Mouse (Mus musculus): ENCODE measurements around the gene Mrnip. TPM values are rescaled to one million over a fixed set of nuclear protein-coding genes. Genes with fewer than 3 reads are reported as not detected.
"Not testable (repeated sequence)": the region's sequence is repeated elsewhere in the genome, so short reads cannot be mapped to it uniquely, and the experiment has no call there.

Gene Mrnip
- polyA plus RNA-seq (2015; fragmentation: Nextera tagmentation; extraction: Ambion mirVana) = 15.5 and 16.2 TPM in 2 replicates

DNA sequence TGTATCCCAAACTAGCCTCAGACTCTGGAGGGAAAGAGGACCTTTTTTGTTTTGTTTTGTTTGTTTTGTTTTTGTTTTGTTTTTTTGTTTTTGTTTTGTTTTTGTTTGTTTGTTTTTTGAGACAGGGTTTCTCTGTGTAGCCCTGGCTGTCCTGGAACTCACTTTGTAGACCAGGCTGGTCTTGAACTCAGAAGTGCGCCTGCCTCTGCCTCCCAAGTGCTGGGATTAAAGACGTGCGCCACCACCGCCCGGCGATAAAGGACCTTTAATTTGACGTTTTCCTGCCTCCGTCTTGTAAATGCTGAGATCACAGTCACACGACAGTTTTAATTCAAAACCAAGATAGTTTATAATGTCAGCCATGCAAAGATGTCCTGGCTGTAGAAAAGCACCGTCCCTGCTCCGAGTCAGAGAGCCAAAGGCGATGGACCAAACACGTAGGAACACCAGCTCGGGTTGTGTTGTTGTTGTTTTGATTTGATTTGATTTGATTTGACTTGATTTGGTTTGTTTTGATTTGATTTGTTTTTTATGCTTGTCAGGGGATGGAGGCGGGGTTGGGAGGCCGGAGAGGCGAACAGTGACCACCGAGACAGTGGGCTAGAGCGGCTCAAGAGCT lies at the start of gene Mrnip:
Gene Mrnip, plus strand, starts transcription at position 334 of the 619 bp plus-strand sequence.
- ATAC-seq (ENCODE audit: insufficient number of reproducible peaks, low FRiP score, low TSS enrichment, low read depth) = peak; percentile 17; the same call in 1 of the 2 replicates
- H3K4me3 ChIP-seq = peak within 1 kb of the TSS; percentile 68
- not testable (repeated sequence) for H3K27me3 ChIP-seq, H3K9me3 ChIP-seq, H3K4me1 ChIP-seq
- H3K27ac ChIP-seq = peak within 1 kb of the TSS; percentile 62
- H3K36me3 ChIP-seq = peaks cover 48% of the 10 kb centered on the region
- H3K4me2 ChIP-seq = peak within 1 kb of the TSS; percentile 72
- peak within 1 kb of the TSS; percentile 65 for H3K9ac ChIP-seq
- WGBS = 6% methylated on average over 19 of the region's 19 CpGs

DNA sequence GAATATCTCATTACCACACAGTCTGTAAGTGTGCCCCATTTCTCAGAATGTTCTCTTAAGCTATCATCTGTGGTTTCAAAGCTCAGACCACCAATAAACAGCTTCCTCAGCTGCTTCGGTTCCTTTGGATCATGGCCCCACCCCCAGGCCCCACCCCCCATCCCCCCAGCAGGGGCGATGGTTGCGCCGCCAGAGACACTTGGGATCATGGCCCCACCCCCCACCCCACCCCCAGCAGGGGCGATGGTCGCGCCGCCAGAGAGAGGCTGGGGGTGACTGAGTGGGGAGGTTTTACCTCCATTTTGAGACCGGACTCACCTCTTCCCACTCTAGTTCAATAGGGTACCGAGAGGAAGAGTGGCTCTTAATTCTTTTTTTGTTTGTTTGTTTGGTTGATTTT lies 46.5 kb upstream of the Mrnip start:
- H3K9ac ChIP-seq = no peak overlapping the region
- no peak overlapping the region for H3K27ac ChIP-seq
- H3K9me3 ChIP-seq = no peaks in the 10 kb centered on the region
- ATAC-seq (ENCODE audit: insufficient number of reproducible peaks, low FRiP score, low TSS enrichment, low read depth) = no peak
- peaks cover 3% of the 10 kb centered on the region; the same call in 1 of the 2 replicates for H3K36me3 ChIP-seq
- H3K4me3 ChIP-seq = 0 out of 2 replicates have a peak overlapping the region, but pooled peaks have one; percentile 5
- H3K4me1 ChIP-seq = peaks cover 19% of the 10 kb centered on the region
- H3K27me3 ChIP-seq = no peaks in the 10 kb centered on the region
- WGBS = 6% methylated on average over 10 of the region's 10 CpGs
- peak overlapping the region; percentile 32 for H3K4me2 ChIP-seq

DNA sequence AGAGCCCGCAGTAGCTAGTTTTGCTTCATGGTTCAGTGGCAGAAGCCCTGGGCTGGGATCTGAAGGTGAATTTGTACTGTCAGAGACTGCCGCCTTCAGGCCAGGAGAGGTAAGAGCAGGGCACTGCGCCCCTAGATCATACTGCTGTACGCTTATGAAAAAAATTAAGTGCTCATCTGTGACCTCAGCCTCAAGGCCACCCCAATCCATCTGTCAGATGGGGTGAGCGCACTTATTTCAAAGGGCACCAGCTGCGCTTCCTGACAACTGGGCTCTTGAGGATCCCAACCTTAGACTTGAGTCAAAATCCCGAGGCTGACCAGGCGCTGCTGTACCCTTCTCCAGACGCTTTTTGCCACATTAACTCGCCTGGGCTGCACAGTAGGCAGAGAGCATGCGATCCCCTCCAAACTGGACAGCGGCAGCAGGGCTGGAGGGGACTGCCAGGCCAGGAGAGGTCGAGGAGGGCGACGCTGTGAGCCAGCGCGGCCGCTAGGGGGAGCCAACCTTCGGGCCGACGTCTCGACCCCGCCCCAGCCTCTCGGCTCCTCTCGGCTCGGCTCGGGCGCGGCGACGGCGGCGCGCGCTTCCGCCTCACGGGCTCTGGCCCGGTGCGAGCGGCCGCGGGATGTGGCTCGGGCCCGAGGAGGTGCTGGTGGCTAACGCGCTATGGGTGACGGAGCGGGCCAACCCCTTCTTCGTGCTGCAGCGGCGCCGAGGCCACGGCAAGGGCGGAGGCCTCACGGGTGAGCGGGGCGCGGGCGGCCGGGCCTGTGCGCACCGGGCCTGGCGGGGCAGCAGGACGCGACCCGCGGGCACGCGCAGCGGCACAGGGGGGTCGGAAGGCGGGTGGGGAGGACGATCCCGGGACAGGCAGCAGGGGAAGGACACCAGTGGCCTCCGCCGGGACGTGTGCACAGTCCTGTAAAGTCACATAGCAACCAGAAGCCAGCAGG lies 43.2 kb upstream of the Mrnip start, which contains the start of gene Tbc1d9b:
Gene Tbc1d9b, plus strand, starts transcription at position 586 of the 956 bp plus-strand sequence.
- peak within 1 kb of the TSS; percentile 84 for H3K4me3 ChIP-seq
- H3K9me3 ChIP-seq = no peaks in the 10 kb centered on the region
- H3K4me2 ChIP-seq = peak within 1 kb of the TSS; percentile 87
- under 1% methylated on average over 77 of the region's 77 CpGs for WGBS
- peak within 1 kb of the TSS; percentile 97 for H3K9ac ChIP-seq
- peaks cover 19% of the 10 kb centered on the region for H3K4me1 ChIP-seq
- H3K27ac ChIP-seq = peak within 1 kb of the TSS; percentile 86
- no peaks in the 10 kb centered on the region for H3K27me3 ChIP-seq
- peaks cover 14% of the 10 kb centered on the region for H3K36me3 ChIP-seq
- peak; percentile 89 for ATAC-seq (ENCODE audit: insufficient number of reproducible peaks, low FRiP score, low TSS enrichment, low read depth)

DNA sequence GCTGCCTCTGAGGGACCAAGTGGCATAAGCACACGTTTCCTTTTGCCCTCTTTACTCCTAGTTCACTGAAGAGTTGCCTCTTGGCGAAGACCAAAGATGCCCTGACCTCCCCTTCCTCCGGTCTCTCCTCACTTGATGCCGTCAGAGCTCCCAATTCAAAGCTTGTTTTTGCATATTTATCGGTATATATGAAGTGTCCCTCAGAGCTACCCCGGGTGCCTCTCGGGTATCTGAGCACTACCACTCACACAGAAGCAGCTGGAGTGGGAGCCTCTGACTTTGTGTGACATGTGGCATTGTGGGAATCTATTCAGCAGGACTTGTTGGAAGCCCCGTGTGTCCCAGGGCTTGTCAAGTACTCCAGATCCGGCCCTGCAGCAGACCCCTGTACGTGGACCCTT lies 42.4 kb upstream of the Mrnip start:
- Histone ChIP-seq H3K36me3 (peaks cover 22% of the 10 kb centered on the region), H3K4me2 (peak overlapping the region; percentile 87), H3K9me3 (no peaks in the 10 kb centered on the region), H3K27ac (peak overlapping the region; percentile 86), H3K27me3 (no peaks in the 10 kb centered on the region), H3K9ac (peak overlapping the region; percentile 97), H3K4me1 (peaks cover 19% of the 10 kb centered on the region), H3K4me3 (peak overlapping the region; percentile 84)
- ATAC-seq (ENCODE audit: insufficient number of reproducible peaks, low FRiP score, low TSS enrichment, low read depth) = no peak
- WGBS = 19% methylated on average over 10 of the region's 10 CpGs

DNA sequence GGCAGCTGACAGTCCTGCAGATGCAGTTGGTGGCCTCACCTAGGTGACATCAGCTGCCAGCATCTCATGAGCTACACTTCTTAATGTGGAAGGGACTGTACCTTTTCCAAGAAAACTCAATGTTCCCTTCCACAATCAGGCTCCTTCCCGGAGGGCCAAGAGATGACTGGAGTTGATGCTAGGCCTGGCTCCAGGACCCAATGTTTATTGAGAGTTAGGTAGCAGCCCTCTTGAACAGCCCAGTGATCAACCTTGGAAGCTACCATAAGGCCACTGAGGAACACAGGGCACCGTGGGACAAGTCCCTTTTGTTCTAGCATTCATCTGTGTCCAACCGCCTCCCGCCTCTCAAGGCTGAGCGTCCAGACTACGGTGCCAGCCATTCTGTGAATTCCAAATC lies 42.0 kb upstream of the Mrnip start:
- H3K4me1 ChIP-seq = peaks cover 19% of the 10 kb centered on the region
- peak overlapping the region; percentile 86; the same call in 1 of the 2 replicates for H3K27ac ChIP-seq
- H3K4me2 ChIP-seq = peak overlapping the region; percentile 87
- no peak for ATAC-seq (ENCODE audit: insufficient number of reproducible peaks, low FRiP score, low TSS enrichment, low read depth)
- peak overlapping the region; percentile 97 for H3K9ac ChIP-seq
- H3K36me3 ChIP-seq = peaks cover 25% of the 10 kb centered on the region
- no peaks in the 10 kb centered on the region for H3K9me3 ChIP-seq
- 87% methylated on average over 6 of the region's 6 CpGs for WGBS
- no peaks in the 10 kb centered on the region for H3K27me3 ChIP-seq
- H3K4me3 ChIP-seq = peak overlapping the region; percentile 84

DNA sequence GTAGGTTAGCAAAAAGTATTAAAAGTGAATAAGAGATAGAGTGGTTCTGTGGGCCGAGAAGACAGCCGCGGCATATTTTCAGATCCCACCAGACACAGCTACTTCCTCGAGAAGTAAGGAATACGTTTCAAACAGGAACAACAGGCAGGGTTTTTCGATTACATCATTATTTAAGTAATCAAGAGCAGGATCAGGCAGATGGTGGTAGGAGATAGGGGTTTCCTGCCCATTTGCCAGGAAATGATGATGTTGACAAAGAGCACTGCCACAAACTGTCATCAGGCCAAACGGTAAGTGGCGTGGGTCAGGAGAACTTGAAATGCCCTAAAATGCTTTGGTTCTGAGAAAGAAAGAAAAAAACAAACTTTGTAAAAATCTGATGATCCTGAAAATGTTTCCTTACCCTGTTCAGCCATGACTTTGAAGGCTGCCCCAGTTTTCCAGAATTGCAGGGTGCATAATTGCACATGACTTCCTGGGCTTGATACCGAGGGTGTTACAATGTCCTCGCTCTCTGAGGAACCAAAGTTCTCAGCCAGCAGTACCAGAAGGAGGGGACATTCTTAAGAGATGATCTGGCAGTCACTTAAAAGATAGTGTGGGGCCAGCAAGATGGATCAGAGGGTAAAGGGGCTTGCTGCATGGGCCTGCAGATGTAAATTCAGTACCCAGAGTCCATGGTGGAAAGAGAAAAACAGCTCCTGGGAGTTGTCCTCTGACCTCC lies 39.9 kb upstream of the Mrnip start:
- H3K27ac ChIP-seq = no peak overlapping the region
- 72% methylated on average over 10 of the region's 10 CpGs for WGBS
- H3K4me3 ChIP-seq = no peak overlapping the region
- H3K9ac ChIP-seq = no peak overlapping the region
- H3K4me1 ChIP-seq = peaks cover 16% of the 10 kb centered on the region
- no peak for ATAC-seq (ENCODE audit: insufficient number of reproducible peaks, low FRiP score, low TSS enrichment, low read depth)
- H3K27me3 ChIP-seq = no peaks in the 10 kb centered on the region
- H3K36me3 ChIP-seq = peaks cover 42% of the 10 kb centered on the region
- no peak overlapping the region for H3K4me2 ChIP-seq
- H3K9me3 ChIP-seq = no peaks in the 10 kb centered on the region

DNA sequence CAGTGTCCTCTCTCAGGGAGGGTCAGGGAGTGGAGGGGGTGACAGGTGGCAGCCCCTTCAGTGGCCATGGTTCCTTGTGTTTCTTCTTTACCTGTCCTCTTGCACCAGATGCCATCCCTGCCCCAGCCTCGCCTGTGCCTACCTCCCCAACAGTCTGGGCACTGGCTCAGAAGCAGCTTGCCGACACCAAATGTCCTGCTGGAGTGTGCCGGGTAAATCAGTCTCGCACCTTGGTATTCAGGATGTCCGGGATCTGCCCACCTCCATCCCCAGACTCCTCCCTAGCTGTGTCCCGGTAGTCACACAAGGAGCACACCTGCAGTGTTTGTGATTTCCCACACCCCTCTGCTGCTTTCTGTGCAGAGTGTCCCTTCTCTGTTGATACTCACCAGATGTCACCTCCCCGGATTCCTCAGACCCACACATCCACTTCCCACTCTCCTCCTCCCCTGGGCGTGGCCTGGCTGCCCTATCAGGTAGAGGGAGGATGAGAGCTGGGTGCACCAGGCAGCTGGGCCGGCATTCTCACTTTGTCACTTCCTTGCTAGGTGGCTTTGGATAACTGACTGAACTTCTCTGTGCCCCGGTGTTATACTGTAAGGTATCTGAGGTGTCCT lies 35.9 kb upstream of the Mrnip start:
- Histone ChIP-seq H3K4me3 (no peak overlapping the region), H3K27ac (no peak overlapping the region), H3K9ac (no peak overlapping the region), H3K36me3 (peaks cover 75% of the 10 kb centered on the region), H3K4me2 (no peak overlapping the region), H3K4me1 (no peaks in the 10 kb centered on the region), H3K27me3 (no peaks in the 10 kb centered on the region), H3K9me3 (no peaks in the 10 kb centered on the region)
- 54% methylated on average over 10 of the region's 10 CpGs for WGBS
- ATAC-seq (ENCODE audit: insufficient number of reproducible peaks, low FRiP score, low TSS enrichment, low read depth) = no peak

DNA sequence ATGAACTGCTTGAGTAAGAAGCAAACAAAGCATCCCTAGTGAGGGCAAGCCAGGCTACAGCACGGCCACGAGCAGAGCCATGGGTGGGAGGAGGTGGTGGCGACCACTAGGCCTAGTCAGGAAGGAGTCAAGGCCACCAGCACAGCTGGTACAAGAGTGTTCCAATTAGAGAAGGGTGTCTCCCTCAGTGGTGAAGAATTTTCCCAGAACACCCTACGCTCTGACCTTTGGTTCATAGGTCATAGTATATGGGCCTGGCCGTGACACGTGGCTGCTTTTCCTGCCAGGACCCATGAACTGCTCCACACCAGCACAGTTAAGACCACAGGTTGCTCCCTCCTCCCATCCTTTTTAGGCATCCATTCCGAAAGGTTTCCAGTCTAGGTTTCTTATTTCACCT lies 34.7 kb upstream of the Mrnip start:
- no peak overlapping the region for H3K27ac ChIP-seq
- H3K36me3 ChIP-seq = peaks cover 84% of the 10 kb centered on the region
- H3K4me1 ChIP-seq = no peaks in the 10 kb centered on the region
- H3K27me3 ChIP-seq = no peaks in the 10 kb centered on the region
- no peak for ATAC-seq (ENCODE audit: insufficient number of reproducible peaks, low FRiP score, low TSS enrichment, low read depth)
- no peak overlapping the region for H3K9ac ChIP-seq
- WGBS = 75% methylated on average over 7 of the region's 7 CpGs
- no peak overlapping the region for H3K4me2 ChIP-seq
- no peak overlapping the region for H3K4me3 ChIP-seq
- no peaks in the 10 kb centered on the region for H3K9me3 ChIP-seq

DNA sequence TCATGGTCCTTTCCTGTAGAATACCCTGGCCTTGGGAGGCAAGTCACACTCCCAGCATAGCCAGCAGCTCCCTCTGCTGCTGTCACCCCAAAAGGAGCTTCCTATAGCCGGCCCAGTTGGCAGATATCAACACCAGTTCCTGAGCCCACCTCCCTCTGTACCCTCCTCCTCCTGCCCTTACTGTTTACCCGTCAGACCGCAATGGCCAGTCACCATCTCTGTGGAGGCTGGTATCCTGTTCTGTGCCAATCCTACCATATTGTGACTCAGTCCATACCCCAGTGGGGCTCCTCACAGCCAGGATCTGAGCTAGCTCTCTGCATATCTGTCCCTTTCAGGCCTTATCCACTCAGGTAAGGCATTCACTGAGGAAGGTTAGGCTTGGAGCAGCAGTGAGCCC lies 28.7 kb upstream of the Mrnip start:
- WGBS = 89% methylated on average over 3 of the region's 3 CpGs
- Histone ChIP-seq H3K4me2 (no peak overlapping the region), H3K36me3 (peaks cover 91% of the 10 kb centered on the region), H3K4me3 (no peak overlapping the region), H3K27me3 (no peaks in the 10 kb centered on the region), H3K9ac (no peak overlapping the region), H3K9me3 (no peaks in the 10 kb centered on the region), H3K27ac (no peak overlapping the region), H3K4me1 (no peaks in the 10 kb centered on the region)
- no peak for ATAC-seq (ENCODE audit: insufficient number of reproducible peaks, low FRiP score, low TSS enrichment, low read depth)

DNA sequence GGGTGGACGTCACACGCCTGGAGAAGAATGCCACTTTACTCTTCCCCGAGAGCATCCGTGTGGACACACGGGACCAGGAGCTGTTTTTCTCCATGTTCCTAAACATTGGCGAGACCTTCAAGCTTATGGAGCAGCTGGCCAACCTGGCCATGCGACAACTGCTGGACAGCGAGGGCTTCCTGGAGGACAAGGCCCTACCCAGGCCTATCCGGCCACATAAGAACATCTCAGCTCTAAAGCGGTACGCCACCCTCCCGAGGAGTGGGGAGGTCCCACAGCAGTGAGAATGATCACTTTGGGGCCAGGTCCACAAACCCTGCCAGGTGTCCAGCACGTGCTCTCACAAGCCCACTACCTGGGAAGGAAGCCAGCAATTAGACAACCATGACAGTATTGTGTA lies 28.1 kb upstream of the Mrnip start:
- no peak for ATAC-seq (ENCODE audit: insufficient number of reproducible peaks, low FRiP score, low TSS enrichment, low read depth)
- WGBS = 95% methylated on average over 13 of the region's 13 CpGs
- Histone ChIP-seq H3K27me3 (no peaks in the 10 kb centered on the region), H3K4me1 (no peaks in the 10 kb centered on the region), H3K9me3 (no peaks in the 10 kb centered on the region), H3K4me2 (no peak overlapping the region), H3K27ac (no peak overlapping the region), H3K36me3 (peaks cover 91% of the 10 kb centered on the region), H3K9ac (no peak overlapping the region), H3K4me3 (no peak overlapping the region)

DNA sequence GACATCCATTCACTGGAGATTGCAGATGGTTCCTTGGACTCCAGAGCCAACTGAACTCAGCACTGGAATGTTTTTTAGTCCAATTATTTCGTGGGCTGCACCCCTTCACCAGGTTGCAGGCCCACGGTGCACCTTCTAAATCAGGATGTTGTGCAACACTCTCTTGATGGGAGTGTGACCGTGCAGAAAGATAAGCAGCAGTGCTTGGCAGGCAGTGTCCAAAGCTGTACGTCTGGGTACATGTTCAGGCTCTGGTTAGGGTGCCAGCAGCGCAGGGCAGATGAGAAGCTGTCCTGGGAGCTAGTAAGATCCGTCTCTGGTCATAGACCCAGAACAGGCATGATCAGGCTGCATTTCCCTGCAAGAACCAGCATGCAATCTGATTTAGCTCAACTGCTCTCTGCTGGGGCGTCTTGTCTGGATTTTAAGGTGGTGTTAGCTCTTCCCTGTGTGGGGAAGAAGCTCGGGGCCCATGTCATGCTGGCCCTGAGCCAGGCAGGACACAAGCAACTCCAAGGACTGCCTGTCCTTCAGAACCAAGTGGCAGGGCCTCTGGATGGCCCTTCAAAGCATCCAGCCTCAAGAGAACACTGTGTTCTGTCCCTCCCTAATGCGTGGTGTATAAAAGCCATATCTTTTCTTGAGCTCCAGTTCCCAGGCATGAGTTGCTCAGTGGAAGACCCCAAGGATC lies 26.8 kb upstream of the Mrnip start:
- peaks cover 91% of the 10 kb centered on the region for H3K36me3 ChIP-seq
- H3K4me2 ChIP-seq = no peak overlapping the region
- no peaks in the 10 kb centered on the region for H3K9me3 ChIP-seq
- no peaks in the 10 kb centered on the region for H3K27me3 ChIP-seq
- H3K27ac ChIP-seq = no peak overlapping the region
- H3K4me1 ChIP-seq = no peaks in the 10 kb centered on the region
- no peak overlapping the region for H3K9ac ChIP-seq
- no peak overlapping the region for H3K4me3 ChIP-seq
- ATAC-seq (ENCODE audit: insufficient number of reproducible peaks, low FRiP score, low TSS enrichment, low read depth) = no peak
- WGBS = 82% methylated on average over 9 of the region's 9 CpGs
